Mouse (Mus musculus) limb, embryonic 12.5 days (tissue): ENCODE measurements around the gene Bach2. TPM values are rescaled to one million over a fixed set of nuclear protein-coding genes. Genes with fewer than 3 reads are reported as not detected.

ENCODE experiments used
- ATAC-seq: fragments of 200-750 bp; cut with Nextera tagmentation; 2 replicates; pipeline ENCODE4 v1.8.0; 2017; ENCODE audit warnings: low read depth, moderate TSS enrichment; ENCODE audit not compliant: insufficient number of reproducible peaks, insufficient read depth, low FRiP score, low TSS enrichment
- H3K27ac ChIP-seq: fragments of 300-500 bp; sonication (generic); 2 replicates; pipeline ENCODE4 v1.5.1; 2016; ENCODE audit warnings: mild to moderate bottlenecking, moderate library complexity
- H3K27me3 ChIP-seq: fragments of 300-500 bp; sonication (generic); 2 replicates; pipeline ENCODE4 v1.6.1; 2016; ENCODE audit warnings: mild to moderate bottlenecking, moderate library complexity
- H3K36me3 ChIP-seq: fragments of 300-500 bp; sonication (generic); 2 replicates; pipeline ENCODE4 v1.6.1; 2016; ENCODE audit warnings: mild to moderate bottlenecking, moderate library complexity
- H3K4me1 ChIP-seq: fragments of 300-500 bp; sonication (generic); replicated peaks from 2 replicates; pipeline ENCODE4 v1.6.1; 2016
- H3K4me2 ChIP-seq: fragments of 300-500 bp; sonication (generic); 2 replicates; pipeline ENCODE4 v1.6.1; 2016; ENCODE audit warnings: mild to moderate bottlenecking, moderate library complexity
- H3K4me3 ChIP-seq: fragments of 300-500 bp; sonication (generic); replicated peaks from 2 replicates; pipeline ENCODE4 v1.5.1; 2016; ENCODE audit warnings: mild to moderate bottlenecking
- H3K9ac ChIP-seq: fragments of 300-500 bp; sonication (generic); replicated peaks from 2 replicates; pipeline ENCODE4 v1.6.1; 2016; ENCODE audit warnings: mild to moderate bottlenecking, moderate library complexity
- H3K9me3 ChIP-seq: fragments of 300-500 bp; sonication (generic); 2 replicates; pipeline ENCODE4 v1.6.1; 2016; ENCODE audit warnings: mild to moderate bottlenecking, moderate library complexity
- WGBS: fragments of 180-500 bp; shearing (Covaris S2); methylation state at CpG from one replicate; pipeline ENCODE4 v1.1.7; 2016; 5-methylcytosine and 5-hydroxymethylcytosine counted together
- polyA plus RNA-seq: library from polyadenylated mRNA; unstranded; fragments of >200 nt; fragmentation: Nextera tagmentation; extraction: Ambion mirVana; gene quantifications from 2 replicates; pipeline ENCODE4 v1.2.1, GENCODE M21; 2016

Bach2 gene
- polyA plus RNA-seq, 1 experiment from 2014 or later: 14.5 TPM

GRCm38 (mm10) chr4:32330584-32331314, 92.1 kb downstream of the Bach2 start:
- no peak for ATAC-seq
- Histone ChIP-seq H3K9me3 (0 out of 2 replicates have a peak, but pooled peaks cover 4% of the 10 kb centered on the region), H3K4me2 (no peak overlapping the region), H3K4me3 (no peak overlapping the region), H3K9ac (no peak overlapping the region), H3K27me3 (no peaks in the 10 kb centered on the region), H3K36me3 (0 out of 2 replicates have a peak, but pooled peaks cover 3% of the 10 kb centered on the region), H3K27ac (no peak overlapping the region), H3K4me1 (peaks cover 21% of the 10 kb centered on the region)
- WGBS: 85% methylated on average over 8 of the region's 8 CpGs

- Histone ChIP-seq H3K27ac (no peak overlapping the region), H3K9me3 (0 out of 2 replicates have a peak, but pooled peaks cover 4% of the 10 kb centered on the region), H3K4me3 (no peak overlapping the region), H3K4me2 (no peak overlapping the region), H3K27me3 (no peaks in the 10 kb centered on the region), H3K4me1 (peaks cover 21% of the 10 kb centered on the region), H3K9ac (no peak overlapping the region), H3K36me3 (0 out of 2 replicates have a peak, but pooled peaks cover 3% of the 10 kb centered on the region)
- WGBS: 90% methylated on average over 12 of the region's 12 CpGs
- no peak for ATAC-seq
Measured at GRCm38 (mm10) chr4:32332028-32332427, 93.4 kb downstream of the Bach2 start.

- no peak for ATAC-seq
- no peak overlapping the region for H3K9ac ChIP-seq
- no peak overlapping the region for H3K27ac ChIP-seq
- H3K4me2 ChIP-seq: no peak overlapping the region
- H3K36me3 ChIP-seq: 0 out of 2 replicates have a peak, but pooled peaks cover 3% of the 10 kb centered on the region
- H3K4me1 ChIP-seq: peaks cover 30% of the 10 kb centered on the region
- 94% methylated on average over 1 of the region's 1 CpGs for WGBS
- H3K9me3 ChIP-seq: 0 out of 2 replicates have a peak, but pooled peaks cover 4% of the 10 kb centered on the region
- H3K27me3 ChIP-seq: no peaks in the 10 kb centered on the region
- no peak overlapping the region for H3K4me3 ChIP-seq
Measured at GRCm38 (mm10) chr4:32334131-32334530, 95.5 kb downstream of the Bach2 start.

DNA sequence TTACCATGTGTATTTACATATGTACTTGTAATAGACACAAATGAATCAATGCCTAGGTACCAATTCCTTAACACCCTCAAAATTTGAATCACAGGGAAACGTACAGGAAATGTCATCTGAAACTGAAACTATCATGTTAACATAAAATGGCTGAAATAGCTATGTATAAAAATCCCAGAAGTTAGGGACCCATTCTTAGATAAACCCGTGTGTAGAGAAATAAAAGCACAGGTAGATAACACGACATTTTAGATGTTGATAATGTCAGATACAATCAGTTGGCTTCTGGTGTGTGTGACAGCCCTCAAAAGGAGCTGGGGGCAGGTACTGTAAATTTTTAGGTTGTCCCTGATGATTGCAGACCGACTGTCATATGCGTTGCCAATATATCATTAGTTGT, 96.2 kb downstream of the Bach2 start:
- no peaks in the 10 kb centered on the region for H3K27me3 ChIP-seq
- WGBS: 89% methylated on average over 5 of the region's 5 CpGs
- peaks cover 30% of the 10 kb centered on the region for H3K4me1 ChIP-seq
- H3K4me2 ChIP-seq: no peak overlapping the region
- no peak for ATAC-seq
- H3K36me3 ChIP-seq: 0 out of 2 replicates have a peak, but pooled peaks cover 3% of the 10 kb centered on the region
- no peak overlapping the region for H3K27ac ChIP-seq
- H3K9me3 ChIP-seq: 0 out of 2 replicates have a peak, but pooled peaks cover 4% of the 10 kb centered on the region
- no peak overlapping the region for H3K9ac ChIP-seq
- H3K4me3 ChIP-seq: no peak overlapping the region

DNA sequence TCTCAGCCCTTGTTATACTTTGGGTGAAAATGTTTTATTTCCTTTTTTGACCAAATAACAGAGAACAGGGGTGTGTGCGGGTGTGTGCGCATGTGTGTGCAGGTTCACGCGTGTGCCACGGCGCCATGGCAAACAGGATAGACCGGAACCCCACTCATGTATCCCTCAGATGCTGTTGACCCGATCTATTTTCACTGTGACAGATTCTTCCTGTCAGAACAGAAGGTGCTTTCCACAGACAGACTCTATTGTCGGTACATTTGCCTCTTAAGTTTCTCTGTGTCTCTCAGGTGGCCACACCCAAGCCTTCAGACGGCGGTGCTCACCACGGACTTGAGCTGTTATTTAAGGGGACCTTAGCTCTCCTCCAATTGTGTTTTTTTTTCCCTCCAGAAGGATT, 97.1 kb downstream of the Bach2 start:
- H3K4me1 ChIP-seq: peaks cover 30% of the 10 kb centered on the region
- H3K9me3 ChIP-seq: 0 out of 2 replicates have a peak, but pooled peaks cover 4% of the 10 kb centered on the region
- H3K9ac ChIP-seq: no peak overlapping the region
- WGBS: 85% methylated on average over 12 of the region's 12 CpGs
- H3K27me3 ChIP-seq: no peaks in the 10 kb centered on the region
- no peak for ATAC-seq
- H3K4me3 ChIP-seq: no peak overlapping the region
- no peak overlapping the region for H3K27ac ChIP-seq
- H3K36me3 ChIP-seq: 0 out of 2 replicates have a peak, but pooled peaks cover 3% of the 10 kb centered on the region
- H3K4me2 ChIP-seq: no peak overlapping the region

DNA sequence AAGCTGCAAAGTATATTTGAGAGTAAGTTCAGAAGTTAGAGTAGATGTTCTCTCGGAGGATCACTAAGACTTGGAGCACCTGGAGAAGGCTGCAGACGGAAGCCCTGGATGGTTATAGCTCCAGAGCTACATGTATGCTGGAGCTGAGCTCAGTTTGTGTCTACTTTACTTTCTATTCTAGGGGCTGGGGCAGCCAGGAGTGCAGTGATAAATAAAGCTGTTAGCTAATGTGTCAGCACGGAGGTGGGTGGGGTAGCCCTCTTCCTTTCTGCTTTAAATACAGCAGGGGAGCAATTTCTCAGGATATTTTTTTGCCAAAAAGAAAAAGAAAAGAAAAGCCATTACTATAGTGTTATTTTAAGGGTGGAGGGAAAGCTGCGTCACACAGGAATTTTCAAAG, 98.0 kb downstream of the Bach2 start:
- Histone ChIP-seq H3K27me3 (no peaks in the 10 kb centered on the region), H3K27ac (no peak overlapping the region), H3K9ac (no peak overlapping the region), H3K9me3 (0 out of 2 replicates have a peak, but pooled peaks cover 4% of the 10 kb centered on the region), H3K4me1 (peaks cover 30% of the 10 kb centered on the region), H3K4me2 (no peak overlapping the region), H3K36me3 (0 out of 2 replicates have a peak, but pooled peaks cover 3% of the 10 kb centered on the region), H3K4me3 (no peak overlapping the region)
- 57% methylated on average over 4 of the region's 4 CpGs for WGBS
- ATAC-seq: no peak

GRCm38 (mm10) chr4:32337638-32338037, 99.0 kb downstream of the Bach2 start:
- Histone ChIP-seq H3K27ac (no peak overlapping the region), H3K27me3 (no peaks in the 10 kb centered on the region), H3K4me3 (no peak overlapping the region), H3K36me3 (no peaks in the 10 kb centered on the region), H3K9ac (no peak overlapping the region), H3K4me1 (peaks cover 30% of the 10 kb centered on the region), H3K4me2 (peak overlapping the region; percentile 4; the same call in 1 of the 2 replicates), H3K9me3 (no peaks in the 10 kb centered on the region)
- peak; percentile 71; the same call in 1 of the 2 replicates for ATAC-seq
- WGBS: 15% methylated on average over 11 of the region's 11 CpGs

- Histone ChIP-seq H3K4me2 (no peak overlapping the region), H3K4me1 (peaks cover 33% of the 10 kb centered on the region), H3K9ac (no peak overlapping the region), H3K9me3 (no peaks in the 10 kb centered on the region), H3K4me3 (no peak overlapping the region), H3K27me3 (no peaks in the 10 kb centered on the region), H3K27ac (no peak overlapping the region), H3K36me3 (no peaks in the 10 kb centered on the region)
- 68% methylated on average over 10 of the region's 10 CpGs for WGBS
- ATAC-seq: no peak
Measured at GRCm38 (mm10) chr4:32338451-32338850, 99.8 kb downstream of the Bach2 start.

GRCm38 (mm10) chr4:32340844-32341243, 102.2 kb downstream of the Bach2 start:
- no peak for ATAC-seq
- Histone ChIP-seq H3K27me3 (no peaks in the 10 kb centered on the region), H3K9me3 (no peaks in the 10 kb centered on the region), H3K4me3 (no peak overlapping the region), H3K4me2 (no peak overlapping the region), H3K27ac (no peak overlapping the region), H3K9ac (no peak overlapping the region), H3K36me3 (no peaks in the 10 kb centered on the region), H3K4me1 (peaks cover 37% of the 10 kb centered on the region)
- 90% methylated on average over 7 of the region's 7 CpGs for WGBS

- H3K4me3 ChIP-seq: no peak overlapping the region
- H3K36me3 ChIP-seq: no peaks in the 10 kb centered on the region
- 76% methylated on average over 7 of the region's 7 CpGs for WGBS
- no peak overlapping the region for H3K27ac ChIP-seq
- no peaks in the 10 kb centered on the region for H3K9me3 ChIP-seq
- H3K4me1 ChIP-seq: peaks cover 25% of the 10 kb centered on the region
- no peaks in the 10 kb centered on the region for H3K27me3 ChIP-seq
- no peak overlapping the region for H3K4me2 ChIP-seq
- no peak for ATAC-seq
- H3K9ac ChIP-seq: no peak overlapping the region
Measured at GRCm38 (mm10) chr4:32342269-32342668, 103.7 kb downstream of the Bach2 start.

- Histone ChIP-seq H3K27ac (no peak overlapping the region), H3K9me3 (no peaks in the 10 kb centered on the region), H3K4me1 (peaks cover 13% of the 10 kb centered on the region), H3K36me3 (no peaks in the 10 kb centered on the region), H3K4me3 (no peak overlapping the region), H3K4me2 (no peak overlapping the region), H3K27me3 (no peaks in the 10 kb centered on the region), H3K9ac (no peak overlapping the region)
- ATAC-seq: no peak
- 80% methylated on average over 14 of the region's 14 CpGs for WGBS
Measured at GRCm38 (mm10) chr4:32343256-32344165, 104.9 kb downstream of the Bach2 start.
